Mouse (Mus musculus): Measurements from ENCODE around the gene Ciao2b.
A peak's percentile ranks its signal among the peaks of the same experiment; 100 is the strongest.

Gene Ciao2b

DNA sequence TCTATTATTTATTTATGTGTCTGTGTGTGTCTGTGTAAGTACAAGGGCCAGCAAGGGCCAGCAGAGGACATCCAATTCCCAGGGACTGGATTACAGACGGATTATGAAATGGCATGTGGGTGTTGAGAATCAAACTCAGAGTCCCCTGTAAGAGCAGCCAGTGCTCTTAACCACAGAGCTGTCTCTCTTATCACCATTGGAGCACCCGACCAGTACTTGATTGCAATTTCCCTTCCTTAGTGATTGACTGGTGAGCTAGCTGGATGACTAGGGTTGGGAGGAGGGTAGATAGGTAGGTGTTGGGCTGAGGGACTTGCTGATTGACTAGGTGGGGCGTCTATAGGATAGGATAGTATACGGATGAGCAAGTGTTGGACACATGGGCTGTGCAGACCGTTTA lies 21.0 kb downstream of the Ciao2b start:
- DNase-seq (ENCODE audit: low read depth, low spot score), result no peak

GRCm38 (mm10) chr8:104613119-104613518 lies 28.6 kb downstream of the Ciao2b start:
- no peak for DNase-seq (ENCODE audit: low read depth, low spot score)

- DNase-seq (ENCODE audit: low read depth, low spot score), result no peak
These were observed 30.2 kb downstream of the Ciao2b start for GRCm38 (mm10) chr8:104611613-104612012.

DNA sequence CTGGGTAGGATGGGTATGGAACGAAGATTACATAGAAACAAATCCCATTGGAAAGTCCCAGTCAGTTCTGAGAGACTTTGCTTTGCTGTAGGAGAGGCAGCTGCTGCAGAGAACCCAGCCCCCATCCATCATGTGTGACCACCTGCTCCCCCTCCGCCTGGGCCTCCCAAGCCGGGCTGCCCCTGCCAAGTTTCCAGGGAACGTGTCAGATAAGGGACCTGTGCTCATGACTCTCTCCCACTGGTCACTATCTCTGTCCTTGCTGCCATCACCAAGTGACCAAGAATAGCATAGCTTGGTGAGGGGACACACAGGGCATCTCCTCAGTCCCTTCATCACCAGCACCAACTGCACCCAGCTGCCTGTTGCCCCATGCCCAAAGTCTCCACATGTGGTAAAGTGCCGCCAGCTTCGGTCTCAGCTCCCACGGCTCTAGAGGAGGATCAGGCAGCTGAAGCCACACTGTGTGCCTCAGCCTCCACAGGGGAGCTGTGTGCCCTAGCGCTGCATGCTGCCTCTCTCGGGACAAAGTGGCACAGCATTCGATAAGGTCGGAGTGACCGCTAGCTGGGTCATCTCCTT lies 31.5 kb downstream of the Ciao2b start:
- DNase-seq (ENCODE audit: low read depth, low spot score), result no peak

DNA sequence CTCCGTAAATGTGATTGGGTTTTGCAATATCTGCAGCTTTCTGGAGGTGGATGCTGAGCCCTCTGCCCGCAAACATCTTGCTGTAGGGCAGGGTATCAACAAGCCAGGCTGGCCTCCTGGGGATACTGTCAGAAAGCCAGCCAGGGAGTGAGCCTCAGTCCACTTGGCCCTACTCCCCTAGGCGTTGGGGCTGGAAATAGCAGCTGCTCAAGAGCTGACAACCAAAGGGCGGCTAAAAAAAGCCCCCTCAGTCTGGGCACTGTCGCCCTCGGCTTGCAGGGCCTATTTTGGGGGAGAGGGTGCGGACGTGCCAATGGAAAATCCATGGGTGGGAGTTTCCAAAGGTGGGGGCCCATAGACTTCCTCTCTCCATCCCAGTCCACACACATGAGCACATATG lies 32.5 kb downstream of the Ciao2b start:
- no peak for DNase-seq (ENCODE audit: low read depth, low spot score)

DNA sequence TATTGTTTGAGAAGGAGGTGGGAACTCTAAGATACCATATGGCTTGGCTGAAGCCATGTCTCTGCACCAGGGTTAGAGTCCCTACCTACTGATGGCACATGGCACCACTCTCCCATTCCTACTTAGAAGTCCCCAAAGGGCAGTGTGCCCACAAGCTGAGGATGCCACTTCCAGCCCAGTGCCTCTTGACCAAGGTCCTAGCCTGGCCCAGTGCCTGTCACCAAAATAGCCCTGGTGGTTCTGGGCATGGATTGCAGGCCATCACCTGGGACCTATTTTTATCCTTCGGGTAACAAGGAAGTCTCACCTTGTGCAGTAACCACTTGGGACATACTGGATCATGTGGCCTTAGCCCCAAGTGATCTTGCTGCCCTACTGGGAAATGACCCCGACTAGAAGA lies 33.8 kb downstream of the Ciao2b start:
- DNase-seq (ENCODE audit: low read depth, low spot score), result no peak

GRCm38 (mm10) chr8:104606329-104606728 lies 35.4 kb downstream of the Ciao2b start:
- DNase-seq (ENCODE audit: low read depth, low spot score), result no peak

DNA sequence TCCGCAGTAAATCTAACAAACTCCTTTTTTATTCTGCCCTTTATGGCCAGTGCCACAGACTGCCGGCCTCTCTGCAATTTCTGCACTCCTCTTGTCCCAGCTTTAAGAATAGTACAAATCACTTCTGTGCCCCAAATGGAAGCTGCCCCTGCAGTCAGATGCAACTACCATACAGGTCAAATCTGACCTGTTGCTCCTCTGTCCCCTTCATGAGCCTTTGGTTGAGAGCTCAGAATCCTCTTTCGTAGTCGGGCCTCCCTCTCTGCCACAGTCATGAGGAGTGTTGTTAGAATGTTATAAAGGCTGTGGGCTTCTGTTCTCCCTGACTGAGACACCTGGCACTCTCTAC lies 38.5 kb downstream of the Ciao2b start:
- no peak for DNase-seq (ENCODE audit: low read depth, low spot score)

DNA sequence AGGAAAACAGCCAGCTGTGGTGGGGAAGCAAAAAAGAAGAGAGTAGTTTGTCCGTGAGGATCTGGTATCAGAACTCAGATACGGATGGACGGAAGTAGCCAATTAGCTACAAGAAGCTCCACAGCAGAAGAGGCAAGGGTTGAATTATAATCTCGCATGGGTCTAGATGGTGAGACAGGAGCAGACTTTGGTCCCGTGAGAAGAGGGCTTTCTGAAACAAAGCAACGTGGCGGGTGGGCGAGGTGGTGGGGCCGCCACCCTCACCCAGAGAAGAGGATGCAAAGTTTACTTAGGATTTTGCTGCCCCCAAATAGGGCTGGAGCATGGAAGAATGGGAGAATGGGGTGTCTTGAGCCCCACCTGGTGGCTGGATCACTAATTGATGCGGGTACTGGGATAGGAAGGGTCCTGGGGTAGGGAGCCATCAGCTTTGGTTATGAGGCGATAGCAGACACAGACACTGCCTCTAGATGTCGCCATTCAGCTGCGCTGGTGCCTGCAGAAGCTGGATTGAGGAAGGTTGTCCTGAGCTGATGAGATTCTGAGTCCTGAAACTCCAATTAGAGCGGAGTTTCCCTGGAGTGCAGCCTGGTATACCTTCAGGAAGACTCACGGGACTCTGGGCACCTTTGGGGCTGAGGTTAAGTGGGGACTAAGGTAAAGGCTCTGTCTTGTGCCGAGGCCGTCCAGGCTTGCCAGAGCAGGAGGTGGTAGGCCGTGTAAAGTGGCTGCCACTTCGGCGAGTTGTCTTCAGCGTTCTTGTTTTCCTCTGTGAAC lies 39.1 kb downstream of the Ciao2b start:
- DNase-seq (ENCODE audit: low read depth, low spot score), result peak; percentile 94

DNA sequence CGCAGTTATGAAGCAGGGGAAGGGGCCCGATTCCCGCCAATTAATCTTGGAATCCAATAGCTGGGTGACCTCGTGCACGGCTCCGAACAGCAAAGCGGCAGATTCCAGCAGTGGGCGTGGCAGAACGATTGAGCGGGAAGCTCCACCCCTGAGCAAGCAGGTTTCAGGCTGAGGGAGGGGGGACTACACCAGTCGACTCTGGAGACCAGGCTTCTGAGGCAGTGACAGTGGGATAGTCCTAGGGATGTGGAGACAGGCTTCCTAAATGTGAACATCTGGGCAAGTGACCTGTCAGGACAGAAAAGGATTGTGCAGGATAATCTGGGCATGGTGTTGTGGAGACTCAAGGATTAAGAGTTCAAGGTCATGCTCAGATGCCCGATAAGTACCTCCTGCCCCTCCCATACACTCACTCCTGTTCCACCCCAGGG lies 39.8 kb downstream of the Ciao2b start:
- no peak for DNase-seq (ENCODE audit: low read depth, low spot score)

GRCm38 (mm10) chr8:104601386-104601785 lies 40.4 kb downstream of the Ciao2b start:
- no peak for DNase-seq (ENCODE audit: low read depth, low spot score)

- no peak for DNase-seq (ENCODE audit: low read depth, low spot score)
These were observed 43.3 kb downstream of the Ciao2b start for GRCm38 (mm10) chr8:104598496-104598895.

DNA sequence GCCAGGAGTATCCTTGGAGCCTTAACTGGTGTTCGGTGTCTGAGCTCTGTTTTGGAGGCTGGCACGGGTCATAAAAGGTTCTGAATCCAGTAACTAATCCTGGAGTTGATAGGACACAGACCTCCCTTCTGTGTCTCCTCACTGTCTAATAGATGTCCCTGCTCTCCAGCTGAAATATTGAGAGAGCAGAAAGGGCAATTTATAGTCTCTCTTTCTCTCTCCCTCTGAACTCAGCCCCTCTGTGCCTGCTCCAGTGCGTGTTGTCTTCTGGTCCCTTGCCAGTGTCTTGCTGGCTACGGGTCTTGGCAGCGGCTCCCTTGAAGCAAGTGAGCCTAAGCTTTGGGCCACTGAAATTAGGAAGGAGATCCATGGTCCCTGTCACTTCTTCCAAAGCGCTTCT lies 44.1 kb downstream of the Ciao2b start:
- no peak for DNase-seq (ENCODE audit: low read depth, low spot score)

DNA sequence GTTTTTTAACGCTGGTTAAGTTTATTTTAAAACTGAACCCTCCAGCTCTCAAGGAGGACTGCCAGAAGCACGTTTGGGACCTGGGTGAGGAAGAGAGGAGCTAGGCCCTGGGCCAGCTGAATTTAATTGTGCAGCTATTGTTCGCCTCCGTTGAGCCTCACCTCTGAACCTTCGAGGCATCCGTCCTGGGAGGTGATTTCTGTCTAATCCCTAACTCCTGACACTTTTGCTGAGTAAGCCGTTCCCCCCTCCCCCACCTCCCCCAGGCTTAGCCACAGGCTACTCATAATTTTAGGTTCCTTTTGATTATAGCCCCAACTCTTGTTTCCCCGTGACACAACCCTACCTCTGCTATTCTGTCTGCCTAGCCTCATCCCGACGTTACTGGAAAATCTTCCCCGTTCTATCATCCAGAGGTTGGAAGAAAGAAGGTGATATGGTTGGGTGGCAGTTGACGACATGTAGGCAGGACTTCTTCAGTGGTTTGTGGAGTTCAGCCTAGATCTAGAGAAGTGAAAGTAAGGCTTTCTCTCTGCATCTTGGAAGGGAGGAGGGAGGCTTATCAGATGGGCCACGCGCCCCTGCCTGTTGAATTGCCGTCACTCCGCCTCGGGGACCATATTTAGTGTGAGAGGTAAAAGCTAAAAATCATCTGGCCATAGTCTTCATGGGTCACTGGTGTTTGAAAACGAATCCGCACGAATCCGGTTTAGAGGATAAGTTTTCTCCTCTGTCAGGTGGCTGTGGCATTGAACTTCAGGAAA lies 45.8 kb downstream of the Ciao2b start:
- DNase-seq (ENCODE audit: low read depth, low spot score), result no peak

DNA sequence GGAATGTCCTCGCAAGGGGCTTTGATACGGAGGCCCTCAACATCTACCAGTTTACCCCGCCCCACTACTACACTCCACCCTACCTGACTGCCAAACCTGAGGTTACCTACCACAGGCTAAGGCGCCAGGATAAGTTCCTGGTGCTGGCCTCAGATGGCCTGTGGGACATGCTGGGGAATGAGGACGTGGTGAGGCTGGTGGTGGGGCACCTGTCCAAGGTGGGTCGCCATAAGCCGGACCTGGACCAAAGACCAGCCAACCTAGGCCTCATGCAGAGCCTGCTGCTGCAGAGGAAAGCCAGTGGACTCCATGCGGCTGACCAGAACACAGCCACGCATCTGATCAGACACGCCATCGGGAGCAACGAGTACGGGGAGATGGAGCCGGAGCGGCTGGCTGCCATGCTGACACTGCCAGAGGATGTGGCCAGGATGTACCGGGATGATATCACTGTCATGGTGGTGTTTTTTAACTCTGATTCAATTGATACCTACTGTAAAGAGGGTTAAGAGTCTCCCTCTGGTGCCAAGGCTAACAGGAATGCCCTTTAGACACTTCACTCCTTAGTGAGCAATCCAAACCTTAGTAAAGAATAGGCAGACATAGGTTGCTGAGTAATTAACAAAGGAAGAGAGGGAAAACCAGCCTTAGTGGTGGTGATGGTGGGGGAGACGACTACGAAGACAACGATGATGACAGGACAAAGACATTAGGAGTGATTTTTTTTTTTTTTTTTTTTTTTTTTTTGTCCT lies 47.0 kb downstream of the Ciao2b start:
- no peak for DNase-seq (ENCODE audit: low read depth, low spot score)

DNA sequence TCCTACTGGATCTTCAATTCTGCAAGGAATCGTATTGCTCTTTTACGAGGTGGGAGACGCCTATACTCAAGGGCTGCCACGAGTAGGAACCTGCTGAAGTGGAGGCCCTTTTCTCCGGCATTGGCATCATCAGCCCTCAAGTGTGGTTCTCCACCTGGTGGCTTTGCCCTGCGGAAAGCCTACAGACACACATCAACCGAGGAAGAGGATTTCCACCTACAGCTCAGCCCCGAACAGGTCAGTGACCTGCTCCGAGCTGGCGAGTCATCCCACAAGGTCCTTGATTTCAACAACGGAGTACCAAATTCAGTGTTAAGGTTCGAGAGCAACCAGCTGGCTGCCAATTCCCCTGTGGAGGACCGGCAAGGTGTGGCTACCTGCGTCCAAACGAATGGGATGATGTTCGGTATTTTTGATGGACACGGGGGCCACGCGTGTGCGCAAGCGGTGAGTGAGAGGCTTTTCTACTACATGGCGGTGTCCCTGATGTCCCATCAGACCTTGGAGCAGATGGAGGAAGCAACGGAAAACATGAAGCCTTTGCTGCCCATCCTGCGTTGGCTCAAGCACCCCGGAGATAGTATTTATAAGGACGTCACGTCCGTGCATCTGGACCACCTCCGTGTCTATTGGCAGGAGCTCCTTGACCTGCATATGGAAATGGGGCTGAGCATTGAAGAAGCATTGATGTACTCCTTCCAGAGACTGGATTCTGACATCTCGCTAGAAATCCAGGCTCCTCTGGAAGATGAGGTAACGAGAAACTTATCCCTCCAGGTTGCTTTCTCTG lies 48.0 kb downstream of the Ciao2b start:
- no peak for DNase-seq (ENCODE audit: low read depth, low spot score)

DNA sequence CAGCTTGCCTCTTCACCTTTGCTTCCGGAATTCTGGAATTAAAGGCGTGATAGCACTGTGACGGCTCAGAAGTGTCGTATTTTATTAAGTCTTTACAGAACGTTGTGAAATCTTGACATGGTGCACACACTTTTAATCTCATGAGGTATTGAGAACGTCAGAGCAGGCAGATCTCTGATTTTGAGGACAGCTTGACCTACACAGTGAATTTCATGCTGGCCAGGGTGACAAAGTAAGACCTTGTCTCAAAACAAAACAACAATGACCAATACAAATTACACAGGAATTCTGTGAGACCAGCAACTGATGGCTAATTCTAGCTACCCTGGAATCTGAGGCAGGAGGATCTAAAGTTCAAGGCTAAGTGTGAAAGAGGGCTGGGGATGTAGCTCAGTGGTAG lies 49.2 kb downstream of the Ciao2b start:
- DNase-seq (ENCODE audit: low read depth, low spot score), result no peak

DNA sequence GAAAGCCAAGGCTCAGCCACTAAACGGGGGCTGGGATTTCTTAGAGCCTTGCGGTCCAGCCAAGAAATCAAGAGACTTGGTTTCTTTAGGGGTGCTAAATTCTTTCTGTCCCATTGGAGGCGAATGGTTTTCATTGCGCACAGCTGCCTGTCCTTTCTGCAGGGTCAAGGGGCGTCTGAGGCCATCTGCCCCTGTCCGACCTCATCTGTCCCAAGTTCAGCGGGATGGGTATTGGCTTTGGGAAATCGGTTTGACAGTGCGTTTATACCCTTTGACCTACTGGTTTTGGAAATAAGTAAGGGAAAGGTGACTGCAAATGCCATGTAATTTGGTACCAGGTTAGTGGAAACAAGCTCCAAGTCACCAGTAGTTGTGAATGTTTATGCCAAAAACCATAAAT lies 49.9 kb downstream of the Ciao2b start:
- no peak for DNase-seq (ENCODE audit: low read depth, low spot score)

DNA sequence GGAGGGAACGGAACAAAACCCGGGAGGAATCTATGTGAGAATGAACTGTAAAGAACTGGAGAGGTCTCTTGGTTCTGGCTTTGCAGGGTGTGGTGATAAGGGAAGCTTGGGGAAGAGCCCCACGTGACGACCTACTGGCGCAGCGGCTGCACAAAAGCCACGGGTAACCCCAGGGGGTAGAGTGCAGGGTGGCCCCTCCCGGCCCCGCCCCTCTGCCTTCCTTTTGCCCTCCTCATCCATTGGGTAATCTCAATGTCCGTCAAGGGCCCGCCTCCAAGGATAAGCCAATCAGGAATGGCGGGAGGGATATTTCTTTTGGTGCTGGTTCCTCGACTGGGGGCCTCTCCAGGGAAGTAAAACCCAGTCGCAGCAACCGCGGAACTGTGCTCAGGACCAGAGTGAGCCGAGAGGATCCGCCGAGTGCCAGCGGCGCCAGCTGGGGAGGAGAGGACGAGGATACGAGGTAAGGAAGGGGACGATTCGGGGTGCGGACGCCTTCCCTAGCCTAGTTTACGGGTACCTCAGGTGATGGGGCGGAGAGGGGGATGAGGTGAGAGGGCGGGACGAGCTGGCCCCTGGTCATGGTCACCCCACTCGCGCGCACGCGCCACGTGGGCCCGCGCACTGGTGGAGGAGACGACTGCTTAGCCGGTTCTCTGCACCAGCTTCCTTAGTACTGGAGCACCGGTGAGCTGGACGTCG lies 50.5 kb downstream of the Ciao2b start, which contains the start of gene Pdp2:
Pdp2 (plus strand) TSS at position 319 of the 702 bp plus-strand sequence.
- peak; percentile 94 for DNase-seq (ENCODE audit: low read depth, low spot score)

DNA sequence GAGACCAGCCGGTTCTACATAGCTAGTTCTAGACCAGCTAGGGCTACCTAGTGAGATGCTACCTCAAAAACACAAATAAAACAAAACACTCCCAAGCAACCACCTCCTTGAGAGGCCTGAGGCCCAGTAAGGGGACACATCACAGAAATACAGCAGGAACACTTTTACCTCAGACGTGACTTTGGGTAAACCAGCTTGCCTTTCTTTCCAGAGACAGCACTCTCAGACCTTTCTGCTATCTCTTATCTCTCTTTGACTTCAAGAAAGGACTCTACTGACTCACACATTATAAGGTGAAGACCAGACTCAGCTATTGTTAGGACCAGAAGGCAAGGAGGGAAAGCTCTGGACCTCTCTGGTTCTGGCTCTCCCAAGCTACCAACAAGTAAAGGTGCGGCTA lies 51.5 kb downstream of the Ciao2b start:
- DNase-seq (ENCODE audit: low read depth, low spot score), result no peak
